Mouse (Mus musculus): ENCODE measurements around the gene Lsm12. TPM values are rescaled to one million over a fixed set of nuclear protein-coding genes. Genes with fewer than 3 reads are reported as not detected.

Lsm12 gene
- polyA plus RNA-seq, 2 experiments = 40.0 to 83.8 TPM

DNA sequence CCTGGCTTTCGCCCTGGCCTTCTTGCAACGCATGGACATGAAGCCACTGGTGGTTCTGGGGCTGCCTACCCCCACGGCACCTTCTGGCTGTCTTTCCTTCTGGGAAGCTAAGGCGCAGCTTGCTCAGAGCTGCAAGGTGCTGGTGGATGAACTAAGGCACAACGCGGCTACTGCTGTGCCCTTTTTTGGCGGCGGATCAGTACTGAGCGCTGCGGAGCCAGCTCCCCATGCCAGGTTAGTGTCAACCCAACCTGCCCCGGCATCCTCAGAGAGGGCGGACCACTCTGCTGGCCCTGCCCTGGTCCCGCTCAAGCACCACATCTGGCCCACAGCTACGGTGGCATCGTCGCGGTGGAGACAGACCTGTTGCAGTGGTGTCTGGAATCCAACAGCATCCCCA lies 38.6 kb downstream of the Lsm12 start:
- Histone ChIP-seq H3K27me3 (ENCODE audit: control insufficient read depth, insufficient read depth, low read length) (peaks cover 58% of the 10 kb centered on the region), H3K36me3 (ENCODE audit: control insufficient read depth, insufficient read depth, low read length) (no peaks in the 10 kb centered on the region), H3K4me1 (ENCODE audit: control insufficient read depth, insufficient read depth, low read length) (peaks cover 12% of the 10 kb centered on the region), H3K4me3 (replicated peaks; ENCODE audit: low read length) (no peak overlapping the region), H3K4me2 (replicated peaks; ENCODE audit: low read depth, low read length, severe bottlenecking) (no peak overlapping the region), H3K9me3 (ENCODE audit: control insufficient read depth, low read length) (no peaks in the 10 kb centered on the region), H3K27ac (replicated peaks; ENCODE audit: low read depth, low read length) (no peak overlapping the region), H3K9ac (ENCODE audit: low read depth, low read length, severe bottlenecking) (no peak overlapping the region)
- 10% methylated on average over 17 of the region's 17 CpGs for WGBS
- ATAC-seq (ENCODE audit: low FRiP score, low read depth) (no peak), DNase-seq (ENCODE audit: low spot score) (no peak)
- no peak for TF ChIP-seq POLR2A (IDR thresholded peaks at IDR 0.05; ENCODE audit: borderline replicate concordance, extremely low read depth, insufficient read depth, insufficient read length)

DNA sequence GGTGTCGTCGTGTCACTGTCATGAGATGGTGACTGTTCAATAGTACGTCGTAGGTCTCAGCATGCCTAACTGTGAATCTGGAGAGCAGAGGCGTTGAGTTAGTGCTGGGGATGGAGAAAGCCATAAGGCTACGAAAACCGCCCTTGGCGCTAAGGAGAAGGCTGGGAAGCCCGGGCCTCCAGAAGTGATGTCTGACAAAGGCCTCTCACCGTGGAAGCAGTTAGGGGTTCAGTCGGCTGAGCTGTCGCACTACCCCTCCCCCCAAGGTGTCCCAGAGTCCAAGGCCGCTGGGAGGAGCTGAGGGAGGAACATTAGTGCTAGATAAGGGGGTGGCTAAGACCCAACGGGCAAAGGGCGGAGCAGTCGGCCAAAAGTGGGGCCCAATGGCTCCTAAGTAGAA lies 39.1 kb downstream of the Lsm12 start:
- Histone ChIP-seq H3K36me3 (ENCODE audit: control insufficient read depth, insufficient read depth, low read length) (no peaks in the 10 kb centered on the region), H3K27ac (replicated peaks; ENCODE audit: low read depth, low read length) (no peak overlapping the region), H3K4me2 (replicated peaks; ENCODE audit: low read depth, low read length, severe bottlenecking) (peak overlapping the region; percentile 48; the same call in 1 of the 2 replicates), H3K4me3 (replicated peaks; ENCODE audit: low read length) (peak overlapping the region; percentile 31), H3K9me3 (ENCODE audit: control insufficient read depth, low read length) (no peaks in the 10 kb centered on the region), H3K27me3 (ENCODE audit: control insufficient read depth, insufficient read depth, low read length) (peaks cover 58% of the 10 kb centered on the region), H3K4me1 (ENCODE audit: control insufficient read depth, insufficient read depth, low read length) (peaks cover 12% of the 10 kb centered on the region), H3K9ac (ENCODE audit: low read depth, low read length, severe bottlenecking) (no peak overlapping the region)
- no peak for DNase-seq (ENCODE audit: low spot score)
- WGBS = 3% methylated on average over 16 of the region's 16 CpGs
- no peak for TF ChIP-seq POLR2A (IDR thresholded peaks at IDR 0.05; ENCODE audit: borderline replicate concordance, extremely low read depth, insufficient read depth, insufficient read length)
- no peak for ATAC-seq (ENCODE audit: low FRiP score, low read depth)

DNA sequence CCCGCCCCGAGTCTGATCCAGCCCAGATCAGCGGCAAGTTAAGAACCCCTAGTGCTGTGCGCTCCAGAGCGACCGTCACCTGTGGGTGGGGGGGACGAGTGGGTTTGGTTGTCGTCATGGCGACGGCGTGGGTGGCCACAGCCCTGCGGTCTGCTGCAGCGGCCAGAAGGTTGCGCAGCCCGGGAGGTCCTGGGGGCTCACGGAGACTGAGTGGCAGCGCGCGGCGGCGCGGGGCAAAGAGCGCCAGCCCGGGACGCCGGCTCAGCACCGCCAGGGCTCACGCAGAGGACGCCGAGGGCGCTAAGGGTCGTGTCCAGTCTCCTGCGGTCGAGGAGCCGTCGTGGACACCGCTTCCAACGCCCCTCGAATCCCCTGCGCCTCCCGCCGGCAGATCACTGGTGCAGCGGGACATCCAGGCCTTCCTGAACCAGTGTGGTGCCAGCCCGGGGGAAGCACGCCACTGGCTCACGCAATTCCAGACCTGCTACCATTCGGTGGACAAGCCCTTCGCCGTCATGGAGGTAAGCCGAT lies 39.6 kb downstream of the Lsm12 start, which contains the start of gene Nags:
Nags (plus strand) TSS at position 43 of the 531 bp plus-strand sequence.
- H3K4me1 ChIP-seq (ENCODE audit: control insufficient read depth, insufficient read depth, low read length) = peaks cover 12% of the 10 kb centered on the region
- ATAC-seq (ENCODE audit: low FRiP score, low read depth) (0 out of 2 replicates have a peak, but pooled peaks have one; percentile 17), DNase-seq (ENCODE audit: low spot score) (no peak)
- no peak within 1 kb of the TSS for H3K27ac ChIP-seq (replicated peaks; ENCODE audit: low read depth, low read length)
- H3K27me3 ChIP-seq (ENCODE audit: control insufficient read depth, insufficient read depth, low read length) = peaks cover 58% of the 10 kb centered on the region
- H3K9ac ChIP-seq (ENCODE audit: low read depth, low read length, severe bottlenecking) = peak within 1 kb of the TSS; percentile 44; the same call in 1 of the 2 replicates
- H3K9me3 ChIP-seq (ENCODE audit: control insufficient read depth, low read length) = no peaks in the 10 kb centered on the region
- WGBS = under 1% methylated on average over 45 of the region's 50 CpGs
- peak within 1 kb of the TSS; percentile 48 for H3K4me2 ChIP-seq (replicated peaks; ENCODE audit: low read depth, low read length, severe bottlenecking)
- TF ChIP-seq POLR2A (IDR thresholded peaks at IDR 0.05; ENCODE audit: borderline replicate concordance, extremely low read depth, insufficient read depth, insufficient read length) = no peak
- H3K4me3 ChIP-seq (replicated peaks; ENCODE audit: low read length) = peak within 1 kb of the TSS; percentile 31
- no peaks in the 10 kb centered on the region for H3K36me3 ChIP-seq (ENCODE audit: control insufficient read depth, insufficient read depth, low read length)

DNA sequence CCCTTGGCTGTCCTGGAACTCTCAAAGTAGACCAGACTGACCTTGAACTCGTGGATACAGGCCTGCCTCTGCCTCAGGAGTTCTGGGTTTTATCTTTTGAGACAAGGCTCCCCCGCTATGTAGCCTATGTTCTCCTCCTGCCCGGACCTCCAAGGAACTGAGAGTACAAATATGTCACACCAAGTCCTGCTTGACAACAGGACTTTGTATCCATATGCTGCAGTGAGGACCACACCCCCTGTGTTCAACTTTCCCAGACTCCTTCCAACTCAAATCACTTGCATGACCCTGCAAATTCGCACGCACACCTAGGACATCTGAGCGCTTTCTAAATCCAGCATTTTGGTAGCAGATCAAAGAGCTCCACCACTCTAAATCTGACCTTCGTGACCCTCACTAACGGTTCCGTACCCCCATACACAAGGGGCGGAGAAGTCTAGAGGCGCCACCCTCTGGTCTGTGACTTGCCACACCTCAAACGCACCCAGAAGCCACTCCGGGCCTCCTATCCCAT lies 40.1 kb downstream of the Lsm12 start:
- WGBS = 20% methylated on average over 13 of the region's 13 CpGs
- no peak for TF ChIP-seq POLR2A (IDR thresholded peaks at IDR 0.05; ENCODE audit: borderline replicate concordance, extremely low read depth, insufficient read depth, insufficient read length)
- ATAC-seq (ENCODE audit: low FRiP score, low read depth) = no peak
- H3K36me3 ChIP-seq (ENCODE audit: control insufficient read depth, insufficient read depth, low read length) = no peaks in the 10 kb centered on the region
- peak overlapping the region; percentile 31 for H3K4me3 ChIP-seq (replicated peaks; ENCODE audit: low read length)
- no peaks in the 10 kb centered on the region for H3K9me3 ChIP-seq (ENCODE audit: control insufficient read depth, low read length)
- peak overlapping the region; percentile 48 for H3K4me2 ChIP-seq (replicated peaks; ENCODE audit: low read depth, low read length, severe bottlenecking)
- peaks cover 58% of the 10 kb centered on the region for H3K27me3 ChIP-seq (ENCODE audit: control insufficient read depth, insufficient read depth, low read length)
- no peak for DNase-seq (ENCODE audit: low spot score)
- H3K9ac ChIP-seq (ENCODE audit: low read depth, low read length, severe bottlenecking) = peak overlapping the region; percentile 44; the same call in 1 of the 2 replicates
- no peak overlapping the region for H3K27ac ChIP-seq (replicated peaks; ENCODE audit: low read depth, low read length)
- H3K4me1 ChIP-seq (ENCODE audit: control insufficient read depth, insufficient read depth, low read length) = peaks cover 12% of the 10 kb centered on the region

DNA sequence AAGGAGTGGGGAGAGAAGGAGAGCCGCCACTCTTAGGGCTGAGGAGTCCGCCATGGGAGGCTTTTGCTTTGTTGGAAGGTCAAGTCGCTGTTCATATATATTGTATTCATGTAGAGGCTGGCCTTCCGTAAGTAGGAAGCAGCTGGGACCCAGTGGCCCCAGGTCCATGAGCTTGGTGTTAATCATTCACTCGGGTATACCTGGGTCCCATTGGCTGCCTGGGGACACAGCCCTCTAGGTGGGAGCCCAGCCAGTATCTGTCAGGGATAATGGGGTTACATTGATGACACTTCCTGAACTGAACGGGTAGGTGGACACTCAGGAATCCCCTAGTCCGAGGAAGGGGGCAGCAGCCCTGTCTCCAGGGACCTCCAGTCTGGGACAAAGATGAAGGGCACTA lies 42.7 kb downstream of the Lsm12 start:
- no peak overlapping the region for H3K4me2 ChIP-seq (replicated peaks; ENCODE audit: low read depth, low read length, severe bottlenecking)
- H3K36me3 ChIP-seq (ENCODE audit: control insufficient read depth, insufficient read depth, low read length) = no peaks in the 10 kb centered on the region
- WGBS = 68% methylated on average over 7 of the region's 7 CpGs
- no peaks in the 10 kb centered on the region for H3K9me3 ChIP-seq (ENCODE audit: control insufficient read depth, low read length)
- ATAC-seq (ENCODE audit: low FRiP score, low read depth) = no peak
- H3K4me1 ChIP-seq (ENCODE audit: control insufficient read depth, insufficient read depth, low read length) = peaks cover 11% of the 10 kb centered on the region
- H3K9ac ChIP-seq (ENCODE audit: low read depth, low read length, severe bottlenecking) = no peak overlapping the region
- no peak overlapping the region for H3K27ac ChIP-seq (replicated peaks; ENCODE audit: low read depth, low read length)
- DNase-seq (ENCODE audit: low spot score) = no peak
- no peak for TF ChIP-seq POLR2A (IDR thresholded peaks at IDR 0.05; ENCODE audit: borderline replicate concordance, extremely low read depth, insufficient read depth, insufficient read length)
- peaks cover 39% of the 10 kb centered on the region for H3K27me3 ChIP-seq (ENCODE audit: control insufficient read depth, insufficient read depth, low read length)
- no peak overlapping the region for H3K4me3 ChIP-seq (replicated peaks; ENCODE audit: low read length)
